Mouse (Mus musculus) erythroblast, adult 5-6 weeks (primary cell): Measurements from ENCODE around the gene Pigyl. TPM values are rescaled to one million over a fixed set of nuclear protein-coding genes. Genes with fewer than 3 reads are reported as not detected.
"Not testable (repeated sequence)": the region's sequence is repeated elsewhere in the genome, so short reads cannot be mapped to it uniquely, and the experiment has no call there.

Source experiments
- ATAC-seq: replicated peaks from 2 replicates; pipeline ENCODE4 v1.8.0; 2016; ENCODE audit warnings: moderate number of reproducible peaks, mild to moderate bottlenecking, moderate TSS enrichment, inconsistent platforms; ENCODE audit not compliant: poor library complexity, low FRiP score, severe bottlenecking
- total RNA-seq, 2 experiments: library from RNA; stranded (forward) in 1 of 2; stranded (reverse) in 1 of 2; fragments of 150-400 nt in 1 of 2; fragments of 200-764, 138-1000 nt in 1 of 2; gene quantifications; 2 replicates each; pipeline versions ENCODE4 v1.2.3 to v1.2.4; 2015 to 2017; ENCODE audit warnings: low replicate concordance in 2 of 2

Gene Pigyl
- total RNA-seq, 2 experiments from 2014 or later: 5.6 to 8.2 TPM

- no peak for ATAC-seq
Measured at GRCm38 (mm10) chr9:22136765-22137547, 19.7 kb upstream of the Pigyl start.

DNA sequence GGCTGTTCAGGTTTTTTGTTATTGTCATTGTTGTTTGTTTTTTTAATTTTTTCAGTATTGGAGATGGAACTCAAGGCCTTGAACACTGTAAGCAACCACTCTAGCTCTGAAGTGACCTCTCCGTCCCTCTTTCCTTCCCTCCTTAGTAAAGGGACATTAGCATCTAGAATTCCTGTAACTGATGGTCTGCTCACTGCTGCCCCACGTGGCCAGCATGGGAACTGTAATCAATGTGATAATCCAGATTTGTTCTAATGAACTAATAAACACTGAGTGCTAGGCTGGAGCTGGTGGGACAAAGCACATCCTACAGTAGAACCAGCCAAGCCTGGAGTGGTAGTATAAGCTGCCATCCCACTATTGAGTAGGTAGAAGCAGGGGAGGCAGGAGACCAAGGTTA is 18.2 kb upstream of the Pigyl start:
- peak; percentile 54; the same call in 1 of the 2 replicates for ATAC-seq

DNA sequence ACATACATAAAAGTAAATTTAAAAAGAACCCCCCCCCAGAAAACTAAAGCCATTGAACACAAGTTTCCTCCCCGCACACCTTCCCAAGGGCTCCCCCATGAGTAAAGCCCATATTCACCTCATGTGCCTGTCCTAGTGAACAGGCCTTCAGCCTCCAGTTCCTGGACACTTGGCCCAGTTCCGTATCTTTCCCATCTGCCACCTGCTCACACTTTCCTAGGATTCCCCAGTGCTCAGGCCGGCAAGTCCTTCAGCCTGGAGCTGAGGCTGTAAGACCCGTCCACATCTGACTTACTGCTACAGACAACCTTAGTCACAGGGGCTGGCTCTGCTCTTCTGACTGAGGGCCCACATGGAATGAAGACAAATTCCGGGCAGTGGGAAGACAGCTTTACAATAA is 16.9 kb upstream of the Pigyl start:
- no peak for ATAC-seq

DNA sequence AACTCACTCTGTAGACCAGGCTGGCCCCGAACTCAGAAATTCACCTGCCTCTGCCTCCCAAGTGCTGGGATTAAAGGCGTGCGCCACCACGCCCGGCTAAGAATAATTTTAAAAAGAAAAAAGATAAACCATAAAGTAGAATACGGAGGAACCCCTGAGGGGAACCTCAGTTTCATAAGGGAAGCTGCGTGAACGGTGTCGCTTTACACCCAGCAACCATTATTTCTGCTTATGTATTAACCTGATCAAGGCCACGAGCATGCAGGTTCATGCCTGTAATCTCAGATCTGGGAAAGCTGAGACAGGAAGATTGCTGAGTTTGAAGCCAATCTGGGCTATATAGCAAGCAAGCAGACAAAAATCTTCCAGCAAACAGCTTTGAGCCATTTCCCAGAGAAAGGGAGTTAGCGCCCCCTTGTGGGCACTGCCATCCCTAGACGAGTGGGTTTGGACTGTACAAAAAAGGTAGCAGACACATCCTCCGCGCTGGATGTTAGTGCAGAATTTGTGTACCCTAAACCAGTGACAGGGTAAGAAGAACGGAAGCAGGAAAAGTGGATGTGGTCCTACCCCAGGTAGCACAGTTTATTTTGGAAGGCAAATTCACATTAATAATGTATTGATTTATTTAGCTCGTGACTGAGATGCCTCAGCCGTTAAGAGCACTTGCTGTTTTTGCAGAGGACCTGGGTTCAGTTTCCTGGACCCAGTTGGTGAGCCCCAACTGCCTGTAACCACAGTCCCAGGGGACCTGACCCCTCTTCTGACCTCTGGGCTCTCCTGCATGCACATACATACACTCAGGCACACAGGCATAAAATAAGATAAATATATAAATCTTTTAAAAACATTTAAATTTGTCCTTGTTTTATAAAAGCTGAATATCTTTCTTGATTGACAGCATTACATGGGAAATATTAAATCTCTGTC is 13.3 kb upstream of the Pigyl start:
- ATAC-seq: peak; percentile 81

GRCm38 (mm10) chr9:22144304-22144965 is 12.2 kb upstream of the Pigyl start:
- no peak for ATAC-seq

DNA sequence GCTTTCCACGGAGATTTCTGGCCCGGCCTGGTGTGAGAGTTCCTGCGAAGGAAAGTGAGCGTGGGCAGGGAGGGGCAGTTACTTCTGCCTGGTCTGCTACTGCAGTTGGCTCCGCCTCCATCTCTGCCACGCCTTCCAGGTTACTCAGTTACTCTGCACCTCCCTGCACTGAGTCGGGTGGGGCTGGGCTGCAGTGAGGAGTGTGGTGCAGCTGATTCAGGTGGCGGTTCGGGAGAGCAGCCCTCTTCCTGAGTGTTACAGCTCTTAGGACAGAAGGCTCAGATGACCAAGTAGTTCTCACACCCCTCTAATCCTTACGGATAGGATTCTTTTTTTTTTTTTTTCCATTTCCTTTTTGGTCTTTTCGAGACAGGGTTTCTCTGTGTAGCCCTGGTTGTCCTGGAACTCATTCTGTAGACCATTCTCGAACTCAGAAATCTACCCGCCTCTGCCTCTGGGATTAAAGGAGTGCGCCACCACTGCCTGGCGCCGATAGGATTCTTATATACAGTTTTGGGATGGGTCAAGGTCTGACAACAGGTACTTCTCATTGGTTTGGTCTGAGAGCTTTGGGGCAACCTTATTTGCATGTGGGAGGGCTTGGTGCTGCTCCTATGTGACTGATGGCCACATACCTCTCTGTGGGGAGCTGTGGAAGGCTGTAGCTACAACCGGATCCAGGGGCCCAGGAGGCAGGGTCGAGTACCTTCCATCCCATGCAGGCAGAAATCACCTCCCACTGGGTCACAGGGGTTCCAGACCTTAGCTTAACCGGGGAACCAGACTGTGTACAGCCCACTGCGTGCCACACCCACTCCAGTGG is 7.0 kb upstream of the Pigyl start:
- peak; percentile 86 for ATAC-seq

DNA sequence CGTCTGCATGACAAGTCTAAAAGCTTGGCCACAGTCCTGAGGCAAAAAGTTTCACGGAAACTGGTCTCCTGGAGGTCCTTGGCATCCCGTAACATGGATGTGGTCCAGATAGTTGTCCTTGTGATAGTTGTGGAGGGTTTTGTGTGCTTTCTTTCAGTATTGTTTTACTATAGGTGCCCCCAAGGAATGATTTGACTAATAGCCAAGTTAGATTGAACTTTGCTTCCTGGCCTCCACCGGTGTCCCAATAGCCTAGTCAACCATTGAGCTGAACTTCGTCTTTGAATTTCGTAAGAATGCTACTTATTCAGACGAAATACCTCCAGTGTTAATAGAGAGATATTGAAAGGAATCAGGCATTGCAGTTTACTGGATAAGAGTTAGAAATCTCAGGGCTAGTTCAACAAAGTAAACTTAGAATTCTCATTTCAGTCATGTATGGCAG is 6.4 kb upstream of the Pigyl start:
- not testable (repeated sequence) for ATAC-seq

GRCm38 (mm10) chr9:22150946-22151345 is 5.7 kb upstream of the Pigyl start:
- ATAC-seq: no peak

DNA sequence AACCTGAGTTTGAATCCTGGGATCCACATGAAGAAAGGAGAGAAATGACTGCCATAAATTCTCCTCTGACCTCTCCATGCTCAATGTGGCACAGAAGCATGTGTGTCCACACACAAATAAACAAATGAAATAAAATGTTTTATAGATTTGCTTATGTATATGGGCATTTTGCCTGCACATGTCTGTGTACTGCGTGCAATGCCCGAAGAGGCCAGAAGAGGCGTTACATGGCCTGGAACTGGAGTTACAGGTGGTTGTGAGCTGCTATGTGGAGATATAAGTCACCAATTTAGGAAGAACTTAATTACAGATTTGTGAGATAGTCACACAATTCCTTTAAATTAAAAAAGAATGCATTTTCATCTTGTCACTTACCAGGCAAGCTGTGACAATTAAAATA is 2.8 kb upstream of the Pigyl start:
- ATAC-seq: no peak

- peak; percentile 59 for ATAC-seq
Measured at GRCm38 (mm10) chr9:22155614-22156013, 1.0 kb upstream of the Pigyl start.

DNA sequence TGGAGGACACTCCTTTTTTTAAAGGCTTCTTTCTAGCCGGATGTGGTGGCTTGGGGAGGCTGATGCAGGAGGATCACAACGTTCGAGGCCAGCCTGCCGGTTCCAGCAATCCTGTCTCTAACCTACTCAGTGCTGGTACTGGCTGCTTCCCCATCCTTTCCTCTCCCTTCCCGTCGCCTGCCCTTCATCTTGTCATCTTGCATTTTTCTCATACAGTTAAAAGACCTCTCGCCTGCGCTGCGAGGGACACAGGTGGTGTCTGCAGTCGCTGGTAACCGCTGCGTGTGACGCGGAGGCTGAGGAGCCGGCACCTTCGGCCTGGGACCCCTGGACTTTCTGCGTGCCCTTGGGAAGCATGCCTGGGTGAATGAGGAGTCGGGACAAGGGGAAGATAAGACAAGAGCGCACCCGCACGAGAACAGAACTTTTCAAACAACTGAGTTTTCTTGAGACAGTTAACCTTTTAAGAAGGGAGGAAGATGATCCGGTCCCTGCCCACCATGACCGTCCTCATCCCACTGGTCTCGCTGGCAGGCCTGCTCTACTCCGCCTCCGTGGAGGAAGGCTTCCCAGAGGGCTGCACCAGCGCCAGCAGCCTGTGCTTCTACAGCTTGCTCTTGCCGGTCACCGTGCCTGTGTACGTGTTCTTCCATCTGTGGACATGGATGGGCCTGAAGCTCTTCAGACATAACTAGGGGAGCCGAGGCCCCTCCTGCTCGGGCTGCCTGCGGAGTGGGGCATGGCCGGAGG is 1.0 kb downstream of the Pigyl start:
- no peak for ATAC-seq

DNA sequence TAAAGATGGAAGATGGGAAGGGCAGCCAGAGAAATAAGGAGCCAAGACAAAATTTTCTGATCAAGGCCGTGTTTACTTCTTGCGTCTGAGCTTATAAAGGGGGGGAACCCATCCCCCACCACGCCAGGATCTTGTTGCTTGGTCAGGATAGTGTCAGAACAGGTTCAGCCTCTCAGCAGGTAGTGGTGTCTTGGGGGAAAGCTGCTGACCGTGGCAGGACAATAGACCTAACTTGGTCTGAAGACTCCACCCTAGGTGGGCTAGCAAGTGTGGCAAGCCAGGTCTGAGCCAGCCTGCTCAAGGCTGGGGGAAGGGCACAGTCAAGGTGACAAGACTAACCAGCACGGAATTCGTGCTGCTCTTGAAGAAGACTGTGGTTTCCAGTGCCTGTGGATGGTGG is 4.7 kb downstream of the Pigyl start:
- no peak for ATAC-seq

DNA sequence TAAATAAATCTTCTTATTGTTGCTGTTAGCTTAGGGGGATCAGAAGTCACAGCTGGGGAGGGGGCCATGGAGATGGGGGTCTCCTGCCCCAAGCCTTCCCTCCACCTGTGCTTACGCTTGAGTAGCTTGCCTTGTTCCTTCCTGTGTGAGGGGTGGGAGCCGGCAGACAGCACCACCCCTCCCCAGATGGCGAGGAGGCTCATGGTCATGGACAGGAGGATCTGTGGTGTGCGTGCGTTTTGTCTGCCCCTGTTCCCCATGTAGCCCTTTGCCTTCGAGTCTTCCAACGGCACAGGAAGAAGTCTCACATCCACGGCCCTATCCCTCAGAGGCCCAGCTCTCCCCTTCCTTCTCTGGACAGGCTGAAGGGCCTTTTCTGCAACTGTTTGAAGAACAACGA is 5.7 kb downstream of the Pigyl start:
- no peak for ATAC-seq

- no peak for ATAC-seq
Measured at GRCm38 (mm10) chr9:22162912-22163311, 6.3 kb downstream of the Pigyl start.

- no peak; the same call in 1 of the 2 replicates for ATAC-seq
Measured at GRCm38 (mm10) chr9:22164711-22165668, 8.3 kb downstream of the Pigyl start.

DNA sequence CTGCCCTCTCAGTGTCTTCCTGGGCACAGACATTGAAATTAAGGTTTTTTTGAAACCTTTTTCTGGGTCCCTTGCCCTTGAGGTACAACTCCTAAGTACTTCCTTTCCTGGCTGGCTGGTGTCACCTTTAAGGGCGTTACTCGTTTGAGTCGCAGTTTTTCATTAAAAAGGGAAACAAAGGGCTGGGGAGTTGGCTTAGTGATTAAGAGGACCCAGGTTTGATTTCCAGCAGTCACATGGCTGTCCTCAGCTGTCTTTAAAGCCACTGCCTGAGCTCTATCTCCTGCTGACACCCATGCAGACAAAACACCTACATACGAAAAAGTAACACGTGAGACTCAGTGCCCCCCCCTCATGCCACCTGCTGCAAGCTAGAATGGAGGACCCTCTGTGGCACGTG is 9.3 kb downstream of the Pigyl start:
- no peak for ATAC-seq

GRCm38 (mm10) chr9:22166686-22167085 is 10.0 kb downstream of the Pigyl start:
- ATAC-seq: no peak

- no peak for ATAC-seq
Measured at GRCm38 (mm10) chr9:22167751-22168150, 11.1 kb downstream of the Pigyl start.
